8 mouse cellular contexts compared by ENCODE assay signal in genomic region chr7:145284293-145284692, GRCm38 (mm10). TPM values are rescaled to one million over a fixed set of nuclear protein-coding genes. Genes with fewer than 3 reads are reported as not detected.
DNase-seq lines count a peak whose midpoint lies in the region; ATAC-seq and TF ChIP-seq lines count a peak whose summit lies in the region.

No protein-coding gene starts in this region.

- no peak overlapping the region for H3K27ac ChIP-seq in hindbrain, embryonic 12.5 days
- H3K27ac ChIP-seq in lung, embryonic 15.5 days, result peak overlapping the region; percentile 64
- H3K27ac ChIP-seq in stomach, postnatal 0 days (replicated peaks), result peak overlapping the region; percentile 40; the same call in 1 of the 2 replicates

- DNase-seq in lung, adult 18-20 months, result peak; percentile 78 to 86
- no peak for DNase-seq in lung, postnatal 14 days
- no peak for DNase-seq in stomach, postnatal 0 days (ENCODE audit: low spot score)
- DNase-seq in frontal cortex, postnatal 14 days (ENCODE audit: low spot score in 2 of 2), result no peak
- no peak for DNase-seq in ovary, postnatal 36 days (ENCODE audit: low spot score)
- DNase-seq in urinary bladder, adult 18-20 months (ENCODE audit: low spot score in 2 of 2), result no peak

- no peaks in the 10 kb centered on the region for H3K27me3 ChIP-seq in hindbrain, embryonic 12.5 days
- H3K27me3 ChIP-seq in lung, embryonic 15.5 days, result no peaks in the 10 kb centered on the region
- no peaks in the 10 kb centered on the region for H3K27me3 ChIP-seq in stomach, postnatal 0 days (ENCODE audit: control insufficient read depth, insufficient read depth, low read length)

- H3K9me3 ChIP-seq in hindbrain, embryonic 12.5 days (replicated peaks), result no peaks in the 10 kb centered on the region
- H3K9me3 ChIP-seq in lung, embryonic 15.5 days, result no peaks in the 10 kb centered on the region
- no peaks in the 10 kb centered on the region for H3K9me3 ChIP-seq in stomach, postnatal 0 days (ENCODE audit: control insufficient read depth, low read length)

- TF ChIP-seq CTCF in stomach, postnatal 0 days (IDR thresholded peaks at IDR 0.05; ENCODE audit: low read depth), result no peak

- WGBS in hindbrain, embryonic 12.5 days, result 63% methylated on average over 3 of the region's 3 CpGs
- WGBS in lung, embryonic 15.5 days, result 34% methylated on average over 3 of the region's 3 CpGs
- 16% methylated on average over 3 of the region's 3 CpGs for WGBS in stomach, postnatal 0 days

- no peak for TF ChIP-seq EP300 in stomach, postnatal 0 days (optimal IDR thresholded peaks at IDR 0.05)

- H3K36me3 ChIP-seq in hindbrain, embryonic 12.5 days, result peaks cover 8% of the 10 kb centered on the region
- peaks cover 9% of the 10 kb centered on the region; the same call in 1 of the 2 replicates for H3K36me3 ChIP-seq in lung, embryonic 15.5 days
- H3K36me3 ChIP-seq in stomach, postnatal 0 days (ENCODE audit: control insufficient read depth, insufficient read depth, low read length), result no peaks in the 10 kb centered on the region; the same call in 1 of the 2 replicates

- peaks cover 18% of the 10 kb centered on the region for H3K4me1 ChIP-seq in hindbrain, embryonic 12.5 days
- H3K4me1 ChIP-seq in lung, embryonic 15.5 days, result peaks cover 25% of the 10 kb centered on the region
- 0 out of 2 replicates have a peak, but pooled peaks cover 3% of the 10 kb centered on the region for H3K4me1 ChIP-seq in stomach, postnatal 0 days (replicated peaks; ENCODE audit: control insufficient read depth, insufficient read depth)

- H3K9ac ChIP-seq in hindbrain, embryonic 12.5 days, result no peak overlapping the region
- H3K9ac ChIP-seq in lung, embryonic 15.5 days, result no peak overlapping the region
- no peak overlapping the region for H3K9ac ChIP-seq in stomach, postnatal 0 days (ENCODE audit: low read length)

- H3K4me3 ChIP-seq in hindbrain, embryonic 12.5 days, result no peak overlapping the region
- peak overlapping the region; percentile 52 for H3K4me3 ChIP-seq in lung, embryonic 15.5 days
- peak overlapping the region; percentile 55; the same call in 1 of the 2 replicates for H3K4me3 ChIP-seq in stomach, postnatal 0 days (ENCODE audit: low read depth, low read length)

- H3K4me2 ChIP-seq in hindbrain, embryonic 12.5 days (replicated peaks), result peak overlapping the region; percentile 58
- H3K4me2 ChIP-seq in lung, embryonic 15.5 days, result peak overlapping the region; percentile 81
- peak overlapping the region; percentile 75 for H3K4me2 ChIP-seq in stomach, postnatal 0 days (replicated peaks; ENCODE audit: low read depth)

- no peak for ATAC-seq in hindbrain, embryonic 12.5 days (ENCODE audit: low FRiP score)
- ATAC-seq in lung, embryonic 15.5 days (ENCODE audit: borderline replicate concordance, extremely low read depth, low FRiP score, low TSS enrichment), result peak; percentile 25; the same call in 1 of the 2 replicates
- ATAC-seq in stomach, postnatal 0 days (ENCODE audit: low FRiP score, low TSS enrichment), result peak; percentile 57

RNA-seq across cellular contexts. Expression of gene Tpcn2, which starts 0.5 kb away (rescaled TPM):
- 6.8 and 7.1 TPM in 2 replicates for polyA plus RNA-seq in hindbrain, embryonic 12.5 days (2016; fragmentation: Nextera tagmentation; extraction: Ambion mirVana)
- 10.0 and 10.9 TPM in 2 replicates for polyA plus RNA-seq in lung, embryonic 15.5 days (2015; fragmentation: Nextera tagmentation; extraction: Ambion mirVana)
- polyA plus RNA-seq in stomach, postnatal 0 days (2015; fragmentation: Nextera tagmentation; extraction: Ambion mirVana), result 5.3 and 5.8 TPM in 2 replicates

RNA-seq across cellular contexts. Expression of gene Mrgprf, which starts 16.3 kb away (rescaled TPM):
- 0.99 and 1.1 TPM in 2 replicates for polyA plus RNA-seq in hindbrain, embryonic 12.5 days (2016; fragmentation: Nextera tagmentation; extraction: Ambion mirVana)
- polyA plus RNA-seq in lung, embryonic 15.5 days (2015; fragmentation: Nextera tagmentation; extraction: Ambion mirVana), result 2.1 TPM in 2 replicates
- polyA plus RNA-seq in stomach, postnatal 0 days (2015; fragmentation: Nextera tagmentation; extraction: Ambion mirVana), result 9.3 and 9.8 TPM in 2 replicates

RNA-seq across cellular contexts. Expression of gene Mrgprd, which starts 30.3 kb away (rescaled TPM):
- polyA plus RNA-seq in hindbrain, embryonic 12.5 days (2016; fragmentation: Nextera tagmentation; extraction: Ambion mirVana), result not detected in 2 replicates
- not detected in 2 replicates for polyA plus RNA-seq in lung, embryonic 15.5 days (2015; fragmentation: Nextera tagmentation; extraction: Ambion mirVana)
- not detected in 2 replicates for polyA plus RNA-seq in stomach, postnatal 0 days (2015; fragmentation: Nextera tagmentation; extraction: Ambion mirVana)

Comparison
In these comparisons a context has a peak if more than half of its experiments do, and no peak if none do; other contexts are left out.
1. DNase-seq: peak in lung, adult 18-20 months (2 of 2); none in lung, postnatal 14 days (single experiment), stomach, postnatal 0 days (single experiment), frontal cortex, postnatal 14 days (0 of 2), ovary, postnatal 36 days (single experiment) and urinary bladder, adult 18-20 months (0 of 2).
2. Peak in every context shown above with its lines, with median percentiles within 50 percentile points of each other: H3K4me2 ChIP-seq.